Mouse (Mus musculus): ENCODE results near the gene Habp4. TPM values are rescaled to one million over a fixed set of nuclear protein-coding genes. Genes with fewer than 3 reads are reported as not detected.

Gene Habp4
- 83.6 and 108 TPM in 2 replicates for polyA plus RNA-seq (2021; fragmentation: Nextera tagmentation)
- long read RNA-seq, experiment 1, transcript Habp4-206 (2 exons, 828 nt) = minor isoform, 5 of 313 reads
- long read RNA-seq, experiment 1, transcript Habp4-201 (8 exons, 2,564 nt) = major isoform, 239 of 313 reads
- long read RNA-seq, experiment 1, partial matches to known transcripts = 59 of 313 reads
- long read RNA-seq, experiment 1, other reads (novel, unspliced or antisense) = 8 of 313 reads
- long read RNA-seq, experiment 2, full-length matches to known transcripts = 2,601 of 2,685 reads
- long read RNA-seq, experiment 2, partial matches to known transcripts = 25 of 2,685 reads
- long read RNA-seq, experiment 2, other reads (novel, unspliced or antisense) = 59 of 2,685 reads

GRCm38 (mm10) chr13:64161548-64161915, at the start of gene Habp4:
TSS of gene Habp4 (plus strand) at chr13:64161824.

DNA sequence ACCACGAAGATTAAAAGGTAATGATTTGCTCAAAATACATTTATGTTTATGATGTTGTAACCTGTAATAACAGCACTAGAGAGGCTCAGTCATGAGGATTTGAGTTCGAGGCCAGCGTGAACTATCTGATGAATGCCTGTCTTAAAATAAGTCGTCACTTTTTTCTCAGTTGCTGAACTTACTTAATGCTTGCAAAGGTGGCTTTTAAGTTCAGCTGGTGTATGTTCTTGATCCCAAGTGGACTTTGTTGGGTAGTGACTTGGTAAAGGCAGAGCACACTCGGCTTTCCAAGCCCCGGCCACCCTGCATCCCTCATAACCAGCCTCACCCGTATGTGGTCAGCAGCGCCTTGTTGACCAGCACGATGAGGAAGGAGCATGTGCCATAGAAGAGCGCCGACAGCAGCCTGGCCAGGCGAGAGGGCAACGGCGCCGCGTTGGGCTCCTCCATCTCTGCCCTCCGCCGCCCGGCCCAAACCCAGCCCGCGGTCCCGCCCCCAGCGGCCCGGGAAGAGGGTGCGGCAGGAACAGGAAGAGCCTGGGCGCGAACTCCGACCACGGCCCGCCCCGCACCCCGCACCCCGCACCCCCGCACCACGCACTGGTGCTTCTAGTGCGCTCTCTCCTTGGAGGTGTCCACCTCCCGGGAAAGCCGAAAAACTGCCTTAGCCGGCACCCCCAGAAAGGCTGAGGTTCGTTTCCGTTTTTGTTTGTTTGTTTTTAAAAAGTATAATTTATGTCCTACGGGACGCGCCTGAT, 32.6 kb upstream of the Habp4 start, which contains the start of gene Slc35d2:
Gene Slc35d2, minus strand, starts transcription at position 511 of the 758 bp plus-strand sequence.

DNA sequence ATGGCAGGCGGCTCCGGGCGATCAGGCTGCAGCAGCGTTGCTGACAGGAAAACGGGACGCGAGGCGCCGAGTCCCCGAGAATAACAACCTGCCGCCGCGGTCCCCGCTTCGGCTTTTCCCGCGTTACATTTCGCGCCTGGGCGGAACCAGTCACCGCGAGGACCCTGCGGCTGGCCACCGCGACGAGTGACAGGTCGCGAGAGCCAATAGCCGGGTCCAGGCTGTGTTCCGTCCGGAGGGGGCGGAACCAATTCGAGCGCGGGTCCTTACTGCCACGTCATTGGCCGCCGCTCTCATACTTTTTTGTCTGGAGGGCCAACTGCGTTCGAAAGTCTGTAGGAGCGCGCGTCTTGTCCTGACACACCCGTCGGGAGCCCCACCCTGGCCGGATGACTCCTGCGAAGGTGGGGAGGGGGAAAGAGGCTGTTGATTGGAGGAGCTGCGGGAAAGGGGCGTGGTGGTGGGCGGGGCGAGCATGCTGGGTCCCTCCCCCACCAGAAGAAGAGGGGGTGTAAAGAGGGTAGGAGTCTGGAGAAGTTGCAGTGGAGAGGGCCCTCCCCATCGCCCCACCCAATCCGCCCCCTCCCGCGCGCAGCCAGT, 8.4 kb upstream of the Habp4 start, which contains the start of gene Zfp367:
Gene Zfp367, minus strand, starts transcription at position 120 of the 600 bp plus-strand sequence.

Other genes starting within 250 kb of the Habp4 start
- not detected in 2 replicates for gene Hsd17b3, start 72.6 kb upstream of the Habp4 start, polyA plus RNA-seq (2021; fragmentation: Nextera tagmentation)
- 0.89 and 1.2 TPM in 2 replicates for gene Slc35d2, start 32.5 kb upstream of the Habp4 start, polyA plus RNA-seq (2021; fragmentation: Nextera tagmentation)
- 10.8 and 12.5 TPM in 2 replicates for gene Zfp367, start 8.6 kb upstream of the Habp4 start, polyA plus RNA-seq (2021; fragmentation: Nextera tagmentation)
- 1.0 and 1.7 TPM in 2 replicates for gene Cdc14b, start 113.5 kb downstream of the Habp4 start, polyA plus RNA-seq (2021; fragmentation: Nextera tagmentation)
- gene Aaed1, start 150.9 kb downstream of the Habp4 start, polyA plus RNA-seq (2021; fragmentation: Nextera tagmentation) = 24.9 and 36.2 TPM in 2 replicates
- 119 and 128 TPM in 2 replicates for gene Ctsl, start 209.1 kb downstream of the Habp4 start, polyA plus RNA-seq (2021; fragmentation: Nextera tagmentation)

Data from layer of hippocampus, adult 6 months (tissue).